Mouse (Mus musculus) ES-Bruce4 (cell line): ENCODE results near the gene Frmd4a.

ENCODE experiments used
- CTCF ChIP-seq: IDR thresholded peaks from one replicate; pipeline ENCODE4 v1.8.1; 2011; ENCODE audit warnings: low read depth, low read length
- EP300 ChIP-seq: IDR thresholded peaks from 2 replicates; pipeline ENCODE4 v1.6.1; 2011; ENCODE audit warnings: low read depth, low read length; ENCODE audit not compliant: insufficient read depth

DNA sequence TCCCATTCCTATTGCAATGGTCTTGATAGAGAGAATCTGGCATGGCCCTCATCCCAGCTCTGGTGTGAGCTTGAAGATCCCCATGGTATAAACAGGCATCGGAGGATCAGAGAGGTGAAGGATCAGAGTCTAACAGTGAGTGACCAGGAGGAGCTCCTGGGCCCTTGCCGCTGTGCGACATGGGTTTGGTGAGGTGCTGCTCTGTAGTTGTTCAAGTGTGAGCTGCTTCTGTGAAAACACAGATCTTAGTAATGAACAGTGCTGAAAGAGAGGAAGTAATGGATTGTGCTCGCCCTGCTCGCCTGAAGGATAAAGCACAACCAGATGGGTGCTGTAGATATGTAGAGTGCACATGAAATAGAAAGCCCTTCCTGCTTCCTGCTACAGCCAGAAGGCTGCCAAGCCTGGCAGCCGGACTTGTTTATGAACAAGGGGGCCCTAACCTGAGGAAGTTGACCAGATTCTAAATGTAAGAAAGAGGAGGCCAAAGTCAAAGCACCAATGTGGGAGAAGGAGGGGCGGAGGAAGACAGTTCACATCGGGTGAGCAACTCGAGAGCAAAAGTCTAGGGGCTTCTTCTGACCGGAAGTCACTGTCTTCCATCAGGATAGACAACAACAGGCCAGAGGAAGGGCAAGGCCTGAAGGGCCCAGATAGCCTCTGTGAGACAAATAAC lies 552.8 kb downstream of the Frmd4a start:
- TF ChIP-seq CTCF (no peak), EP300 (no peak)
